Mouse (Mus musculus): ENCODE results near the gene Atg14. TPM values are rescaled to one million over a fixed set of nuclear protein-coding genes. Genes with fewer than 3 reads are reported as not detected.

Gene Atg14
- polyA plus RNA-seq, 2 experiments = 11.3 to 15.5 TPM

DNA sequence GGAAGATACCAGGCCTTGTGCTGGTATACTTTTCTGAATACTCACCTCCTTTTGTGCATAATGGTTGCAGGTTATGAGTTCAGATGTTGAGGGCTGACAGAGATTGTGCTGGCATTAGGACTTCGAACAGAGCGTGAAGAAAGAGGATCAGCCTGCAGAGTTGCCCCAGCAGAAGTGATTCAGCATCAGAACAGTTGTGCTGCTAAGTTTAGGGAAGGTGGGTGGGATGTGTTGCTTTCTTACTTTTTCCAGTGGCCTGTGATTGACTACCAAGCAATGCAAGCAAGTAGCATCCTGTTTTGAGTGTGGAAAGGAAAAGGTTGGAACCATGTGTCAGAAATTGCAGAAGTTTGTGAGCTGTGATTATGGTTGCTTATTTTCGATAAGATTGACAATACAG lies 56.8 kb downstream of the Atg14 start:
- Histone ChIP-seq H3K4me3 (replicated peaks; ENCODE audit: low read length) (no peak overlapping the region), H3K36me3 (ENCODE audit: control insufficient read depth, insufficient read depth, low read length) (no peaks in the 10 kb centered on the region), H3K27ac (replicated peaks; ENCODE audit: low read depth, low read length) (no peak overlapping the region), H3K9me3 (ENCODE audit: control insufficient read depth, low read length) (no peaks in the 10 kb centered on the region), H3K4me2 (replicated peaks; ENCODE audit: low read depth, low read length, severe bottlenecking) (no peak overlapping the region), H3K4me1 (ENCODE audit: control insufficient read depth, insufficient read depth, low read length) (peaks cover 3% of the 10 kb centered on the region; the same call in 1 of the 2 replicates), H3K9ac (ENCODE audit: low read depth, low read length, severe bottlenecking) (no peak overlapping the region), H3K27me3 (ENCODE audit: control insufficient read depth, insufficient read depth, low read length) (no peaks in the 10 kb centered on the region)
- no peak for TF ChIP-seq POLR2A (IDR thresholded peaks at IDR 0.05; ENCODE audit: borderline replicate concordance, extremely low read depth, insufficient read depth, insufficient read length)
- no peak for ATAC-seq (ENCODE audit: low FRiP score, low read depth)
- 97% methylated on average over 3 of the region's 3 CpGs for WGBS
- no peak for DNase-seq (ENCODE audit: low spot score)

DNA sequence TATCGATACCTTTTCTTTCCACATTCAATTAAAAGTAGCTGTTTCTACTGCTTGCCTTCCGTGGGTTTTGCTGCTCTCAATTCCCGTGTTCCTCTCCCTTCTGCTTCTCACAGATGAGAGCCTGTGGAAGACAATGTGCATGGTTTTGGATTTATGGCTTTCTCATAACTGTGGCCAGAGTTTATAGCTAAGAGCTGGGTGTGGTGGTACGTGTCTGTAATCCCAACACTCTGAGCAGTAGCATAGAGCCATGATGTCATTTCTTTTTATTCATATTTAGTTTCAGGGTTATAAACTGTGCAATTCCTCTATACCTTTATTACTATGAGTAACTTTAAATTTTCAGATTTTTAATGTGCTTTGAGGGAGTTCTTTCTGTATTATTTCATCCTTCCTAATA lies 60.2 kb downstream of the Atg14 start:
- Histone ChIP-seq H3K4me3 (replicated peaks; ENCODE audit: low read length) (no peak overlapping the region), H3K4me2 (replicated peaks; ENCODE audit: low read depth, low read length, severe bottlenecking) (no peak overlapping the region), H3K4me1 (ENCODE audit: control insufficient read depth, insufficient read depth, low read length) (peaks cover 3% of the 10 kb centered on the region; the same call in 1 of the 2 replicates), H3K27me3 (ENCODE audit: control insufficient read depth, insufficient read depth, low read length) (no peaks in the 10 kb centered on the region), H3K9ac (ENCODE audit: low read depth, low read length, severe bottlenecking) (no peak overlapping the region), H3K36me3 (ENCODE audit: control insufficient read depth, insufficient read depth, low read length) (no peaks in the 10 kb centered on the region), H3K9me3 (ENCODE audit: control insufficient read depth, low read length) (no peaks in the 10 kb centered on the region), H3K27ac (replicated peaks; ENCODE audit: low read depth, low read length) (no peak overlapping the region)
- ATAC-seq (ENCODE audit: low FRiP score, low read depth) (no peak), DNase-seq (ENCODE audit: low spot score) (no peak)
- WGBS = 50% methylated on average over 4 of the region's 4 CpGs
- TF ChIP-seq POLR2A (IDR thresholded peaks at IDR 0.05; ENCODE audit: borderline replicate concordance, extremely low read depth, insufficient read depth, insufficient read length) = no peak

DNA sequence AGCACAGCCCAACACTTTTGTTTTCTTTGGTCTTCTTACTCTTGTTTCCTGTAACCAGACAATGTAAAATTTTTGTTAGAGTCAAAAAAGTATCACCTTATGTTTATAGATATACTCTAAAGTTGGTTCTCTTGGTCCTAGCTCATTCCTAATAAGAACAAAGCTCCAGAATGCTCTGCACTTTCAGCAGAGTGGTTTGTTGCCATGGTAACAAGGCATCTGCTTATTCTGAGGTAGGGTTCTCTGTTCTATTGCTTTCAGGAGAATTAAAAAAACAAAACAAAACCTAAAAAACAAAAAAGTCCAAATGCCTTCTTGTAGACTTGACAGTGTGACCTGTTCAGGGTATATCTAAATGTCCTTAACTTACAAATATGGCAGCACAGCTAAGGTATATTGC lies 62.4 kb downstream of the Atg14 start:
- no peaks in the 10 kb centered on the region for H3K9me3 ChIP-seq (ENCODE audit: control insufficient read depth, low read length)
- DNase-seq (ENCODE audit: low spot score) = no peak
- no peak overlapping the region for H3K4me3 ChIP-seq (replicated peaks; ENCODE audit: low read length)
- H3K9ac ChIP-seq (ENCODE audit: low read depth, low read length, severe bottlenecking) = no peak overlapping the region
- no peak overlapping the region for H3K27ac ChIP-seq (replicated peaks; ENCODE audit: low read depth, low read length)
- H3K4me1 ChIP-seq (ENCODE audit: control insufficient read depth, insufficient read depth, low read length) = peaks cover 3% of the 10 kb centered on the region; the same call in 1 of the 2 replicates
- ATAC-seq (ENCODE audit: low FRiP score, low read depth) = no peak
- no peaks in the 10 kb centered on the region for H3K27me3 ChIP-seq (ENCODE audit: control insufficient read depth, insufficient read depth, low read length)
- no peak for TF ChIP-seq POLR2A (IDR thresholded peaks at IDR 0.05; ENCODE audit: borderline replicate concordance, extremely low read depth, insufficient read depth, insufficient read length)
- H3K4me2 ChIP-seq (replicated peaks; ENCODE audit: low read depth, low read length, severe bottlenecking) = no peak overlapping the region
- H3K36me3 ChIP-seq (ENCODE audit: control insufficient read depth, insufficient read depth, low read length) = no peaks in the 10 kb centered on the region

GRCm38 (mm10) chr14:47506676-47507075 lies 63.8 kb downstream of the Atg14 start:
- Histone ChIP-seq H3K27me3 (ENCODE audit: control insufficient read depth, insufficient read depth, low read length) (no peaks in the 10 kb centered on the region), H3K9ac (ENCODE audit: low read depth, low read length, severe bottlenecking) (no peak overlapping the region), H3K4me1 (ENCODE audit: control insufficient read depth, insufficient read depth, low read length) (peaks cover 3% of the 10 kb centered on the region; the same call in 1 of the 2 replicates), H3K27ac (replicated peaks; ENCODE audit: low read depth, low read length) (no peak overlapping the region), H3K4me2 (replicated peaks; ENCODE audit: low read depth, low read length, severe bottlenecking) (no peak overlapping the region), H3K9me3 (ENCODE audit: control insufficient read depth, low read length) (no peaks in the 10 kb centered on the region), H3K36me3 (ENCODE audit: control insufficient read depth, insufficient read depth, low read length) (no peaks in the 10 kb centered on the region), H3K4me3 (replicated peaks; ENCODE audit: low read length) (no peak overlapping the region)
- no peak for ATAC-seq (ENCODE audit: low FRiP score, low read depth)
- 89% methylated on average over 5 of the region's 5 CpGs for WGBS
- DNase-seq (ENCODE audit: low spot score) = no peak
- no peak for TF ChIP-seq POLR2A (IDR thresholded peaks at IDR 0.05; ENCODE audit: borderline replicate concordance, extremely low read depth, insufficient read depth, insufficient read length)

GRCm38 (mm10) chr14:47504036-47504435 lies 66.4 kb downstream of the Atg14 start:
- Histone ChIP-seq H3K9me3 (ENCODE audit: control insufficient read depth, low read length) (no peaks in the 10 kb centered on the region), H3K27me3 (ENCODE audit: control insufficient read depth, insufficient read depth, low read length) (no peaks in the 10 kb centered on the region), H3K9ac (ENCODE audit: low read depth, low read length, severe bottlenecking) (no peak overlapping the region), H3K4me2 (replicated peaks; ENCODE audit: low read depth, low read length, severe bottlenecking) (no peak overlapping the region), H3K27ac (replicated peaks; ENCODE audit: low read depth, low read length) (no peak overlapping the region), H3K4me1 (ENCODE audit: control insufficient read depth, insufficient read depth, low read length) (no peaks in the 10 kb centered on the region), H3K36me3 (ENCODE audit: control insufficient read depth, insufficient read depth, low read length) (no peaks in the 10 kb centered on the region), H3K4me3 (replicated peaks; ENCODE audit: low read length) (no peak overlapping the region)
- no peak for ATAC-seq (ENCODE audit: low FRiP score, low read depth)
- no peak for TF ChIP-seq POLR2A (IDR thresholded peaks at IDR 0.05; ENCODE audit: borderline replicate concordance, extremely low read depth, insufficient read depth, insufficient read length)
- no peak for DNase-seq (ENCODE audit: low spot score)
- WGBS = 87% methylated on average over 3 of the region's 3 CpGs

- TF ChIP-seq POLR2A (IDR thresholded peaks at IDR 0.05; ENCODE audit: borderline replicate concordance, extremely low read depth, insufficient read depth, insufficient read length) = no peak
- Histone ChIP-seq H3K27me3 (ENCODE audit: control insufficient read depth, insufficient read depth, low read length) (no peaks in the 10 kb centered on the region), H3K9me3 (ENCODE audit: control insufficient read depth, low read length) (no peaks in the 10 kb centered on the region), H3K9ac (ENCODE audit: low read depth, low read length, severe bottlenecking) (no peak overlapping the region), H3K36me3 (ENCODE audit: control insufficient read depth, insufficient read depth, low read length) (no peaks in the 10 kb centered on the region), H3K27ac (replicated peaks; ENCODE audit: low read depth, low read length) (no peak overlapping the region), H3K4me1 (ENCODE audit: control insufficient read depth, insufficient read depth, low read length) (no peaks in the 10 kb centered on the region), H3K4me2 (replicated peaks; ENCODE audit: low read depth, low read length, severe bottlenecking) (no peak overlapping the region), H3K4me3 (replicated peaks; ENCODE audit: low read length) (no peak overlapping the region)
- no peak for ATAC-seq (ENCODE audit: low FRiP score, low read depth)
- 80% methylated on average over 5 of the region's 5 CpGs for WGBS
- DNase-seq (ENCODE audit: low spot score) = no peak
Measured at GRCm38 (mm10) chr14:47498632-47499031, 71.8 kb downstream of the Atg14 start.

All from limb, embryonic 14.5 days (tissue).